Mouse (Mus musculus): ENCODE data around the gene Slc25a34.

Slc25a34 gene

DNA sequence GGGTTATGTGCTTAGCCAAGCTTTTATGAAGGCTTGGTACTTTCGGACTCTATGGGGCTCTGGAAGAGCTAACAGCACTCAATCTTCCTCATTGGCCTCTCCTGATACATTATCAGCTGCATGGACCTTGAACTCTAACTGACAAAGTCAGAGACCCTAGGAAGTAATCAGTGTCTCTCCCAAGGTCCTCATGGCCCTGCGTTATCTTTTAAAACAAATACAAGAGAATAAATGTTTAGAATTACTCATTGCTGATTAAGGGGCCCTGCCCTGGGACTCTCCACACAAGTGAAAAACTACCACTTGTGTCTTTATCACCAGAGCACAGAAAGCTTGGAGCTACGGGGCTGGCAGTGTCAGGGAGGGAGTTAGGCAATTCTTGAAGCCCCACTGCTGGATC is 44.8 kb downstream of the Slc25a34 start:
- no peak for DNase-seq (ENCODE audit: low spot score)

DNA sequence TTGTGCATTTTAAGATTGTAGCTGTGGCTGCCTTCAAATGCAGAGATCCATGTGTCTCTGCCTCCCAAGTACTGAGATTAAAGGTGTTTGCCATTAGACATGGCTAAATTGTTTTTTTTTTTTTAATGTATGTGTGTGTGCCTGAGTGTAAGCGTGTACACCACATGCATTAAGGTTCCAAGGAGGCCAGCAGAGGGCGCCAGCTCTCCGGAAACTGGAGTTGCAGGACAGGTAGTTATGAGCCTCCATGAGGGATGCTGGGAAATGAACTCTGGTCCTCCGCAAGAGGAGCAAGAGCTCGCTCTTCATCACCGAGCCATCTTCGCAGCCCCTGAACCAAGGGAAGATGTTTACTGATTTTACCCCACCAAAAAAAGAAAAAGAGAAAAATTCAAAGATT is 46.7 kb downstream of the Slc25a34 start:
- no peak for DNase-seq (ENCODE audit: low spot score)

DNA sequence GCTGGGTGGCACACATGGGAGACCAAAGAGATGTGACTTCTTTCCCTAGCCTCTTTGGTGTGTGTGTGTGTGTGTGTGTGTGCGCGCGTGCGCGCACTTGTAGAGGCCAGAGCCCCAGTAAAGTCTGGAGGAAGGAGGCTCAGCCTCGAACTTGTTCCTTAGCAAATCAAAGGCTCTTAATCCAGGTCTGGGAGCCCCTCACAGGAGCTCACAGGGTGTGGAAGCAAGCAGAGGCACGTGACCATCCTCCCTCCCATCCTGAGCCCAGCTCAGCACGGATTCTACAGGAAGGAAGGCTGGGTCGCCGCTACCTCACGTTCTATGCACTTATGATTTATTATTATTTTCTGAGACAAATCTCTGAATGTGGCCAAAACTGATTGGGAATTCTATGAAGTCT is 47.2 kb downstream of the Slc25a34 start:
- no peak for DNase-seq (ENCODE audit: low spot score)

DNA sequence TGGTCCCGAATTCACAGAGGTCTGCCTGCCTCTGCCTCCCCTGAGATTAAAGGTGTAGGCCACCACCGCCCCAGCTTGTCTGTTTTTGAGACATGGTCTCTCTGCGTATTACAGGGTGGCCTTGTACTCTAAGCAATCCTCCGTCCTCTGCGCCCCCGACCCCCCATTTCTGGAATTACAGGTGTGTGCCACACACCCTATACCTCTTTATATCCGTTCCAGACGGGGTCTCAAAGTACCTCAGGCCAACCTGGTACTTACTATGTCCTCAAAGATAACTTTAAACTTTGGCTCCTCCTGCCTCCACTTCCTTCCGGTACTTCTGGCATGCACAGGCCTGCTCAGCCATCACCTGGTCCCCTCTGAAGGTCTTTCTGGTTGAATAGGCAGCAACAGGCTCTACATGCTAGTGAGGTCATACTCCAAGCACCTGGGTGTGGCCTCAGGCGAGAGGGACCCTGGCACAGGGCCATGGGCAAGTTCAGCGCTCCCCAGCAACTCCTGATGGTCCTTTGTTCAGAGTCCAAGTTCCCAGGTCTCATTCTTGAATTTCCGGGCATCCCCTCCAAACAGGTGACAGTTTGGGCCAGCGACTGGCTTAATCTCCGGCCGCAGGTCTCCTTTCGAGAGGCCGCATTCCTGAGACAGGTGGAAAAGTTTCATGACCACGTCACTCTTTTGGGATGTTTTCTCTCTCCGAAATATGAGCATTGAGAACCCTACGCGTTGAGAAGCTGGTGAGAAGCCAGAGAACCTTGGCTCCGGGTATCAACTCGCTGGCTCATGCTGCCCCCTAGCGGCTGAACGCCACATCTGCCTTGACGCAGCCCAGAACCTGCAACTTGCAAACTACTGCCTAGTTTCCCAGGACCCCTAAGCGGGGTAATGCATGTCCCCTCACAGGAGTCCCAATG is 48.6 kb downstream of the Slc25a34 start:
- DNase-seq (ENCODE audit: low spot score): peak; percentile 59

DNA sequence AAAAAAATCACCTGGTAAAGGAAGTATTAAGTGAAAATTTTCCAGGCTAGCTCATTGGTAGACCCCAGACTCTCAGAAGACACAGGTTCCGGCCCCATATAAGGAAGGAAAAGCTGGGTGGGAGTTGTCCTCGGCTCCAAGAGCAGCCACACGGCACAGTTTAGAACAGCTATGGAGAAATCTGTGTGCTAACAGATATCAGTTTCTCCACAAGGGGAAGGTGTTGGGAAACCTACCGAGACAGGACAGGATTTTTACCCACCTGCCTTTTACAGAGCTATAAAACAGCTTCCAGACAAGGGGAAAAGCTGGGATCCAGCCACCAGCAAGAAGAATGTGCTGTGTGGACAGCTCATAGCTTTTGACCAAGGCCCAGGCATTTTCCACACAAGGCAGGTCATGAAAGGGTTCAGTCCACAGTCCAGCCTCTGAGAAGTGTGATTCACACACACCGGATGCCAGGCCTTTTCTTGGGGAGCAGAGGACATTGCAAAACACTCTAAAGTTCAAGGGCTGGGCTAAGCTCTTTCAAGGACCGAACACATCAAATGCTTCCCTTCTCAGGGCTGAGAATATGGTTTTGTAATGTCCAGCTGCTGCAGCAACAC is 50.2 kb downstream of the Slc25a34 start:
- no peak for DNase-seq (ENCODE audit: low spot score)

DNA sequence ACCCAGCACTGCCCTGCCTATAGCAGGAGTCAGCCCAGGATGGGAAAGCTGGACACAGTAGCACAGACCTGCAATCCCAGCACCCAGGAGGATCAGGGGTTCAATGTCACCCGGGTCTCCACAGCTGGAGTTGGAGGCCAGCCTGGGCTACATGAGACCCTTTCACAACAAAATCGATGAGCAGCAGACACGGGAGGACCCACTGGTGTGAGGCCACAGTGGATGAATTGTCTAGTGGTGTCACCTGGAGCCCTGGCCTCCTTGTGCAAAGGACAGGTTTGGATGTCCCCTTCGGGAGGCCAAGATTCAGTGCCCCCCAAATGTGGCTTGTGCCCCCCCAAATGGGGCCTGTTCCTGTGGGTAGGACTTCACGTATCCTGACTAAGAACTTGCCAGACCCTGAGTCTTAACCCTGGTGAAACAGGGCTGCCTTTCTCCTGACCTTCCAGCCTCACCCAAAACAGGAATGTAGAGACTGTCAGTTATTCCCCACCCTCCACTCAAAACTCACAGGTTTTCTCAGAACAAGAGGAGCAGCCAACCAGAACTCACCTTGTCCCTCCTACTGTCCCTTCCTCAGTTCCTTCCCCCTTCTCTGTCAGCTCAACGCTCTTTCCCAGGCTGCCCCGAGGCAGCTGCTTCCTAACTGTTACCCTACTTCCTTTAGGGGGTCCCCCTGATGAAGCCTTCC is 50.8 kb downstream of the Slc25a34 start:
- no peak for DNase-seq (ENCODE audit: low spot score)

DNA sequence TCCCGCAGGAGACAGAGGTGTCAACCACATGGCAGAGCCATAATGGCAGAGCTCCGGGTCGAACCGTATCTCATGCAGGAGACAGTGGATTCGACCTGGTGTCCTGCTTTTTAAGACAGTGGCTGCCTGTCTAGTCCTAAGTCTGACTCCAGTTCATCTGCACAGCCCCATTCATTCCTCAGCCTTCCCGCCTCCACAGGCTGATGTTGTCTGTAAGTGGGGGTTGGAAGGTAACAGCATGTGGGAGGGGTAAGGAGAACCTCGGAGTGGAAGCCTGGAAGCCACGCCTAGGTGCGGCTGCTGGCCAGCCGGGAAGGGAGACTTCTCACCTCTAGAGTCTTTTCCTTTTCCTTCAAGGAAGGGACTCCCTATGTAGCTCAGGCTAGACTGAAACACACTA is 51.7 kb downstream of the Slc25a34 start:
- DNase-seq (ENCODE audit: low spot score): no peak

DNA sequence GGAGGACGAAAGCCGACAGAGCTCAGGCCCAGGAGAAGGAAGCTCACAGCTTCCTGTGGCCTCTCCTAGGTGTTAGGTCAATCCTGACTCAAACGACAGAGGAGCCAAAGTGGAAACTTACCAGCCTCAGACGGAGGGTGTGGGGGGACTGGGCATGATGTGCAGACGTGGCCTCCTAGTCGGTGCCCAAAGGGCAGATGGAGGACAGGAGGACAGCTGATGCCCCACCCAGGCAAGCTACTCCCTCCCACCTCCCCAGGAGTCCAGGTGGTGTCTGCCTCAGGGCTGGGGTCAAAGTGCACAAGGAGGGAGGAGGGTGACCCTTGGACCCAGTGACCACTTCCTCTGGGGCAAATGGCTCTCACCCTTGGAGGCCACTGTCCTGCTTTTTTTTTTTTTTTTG is 52.3 kb downstream of the Slc25a34 start:
- DNase-seq (ENCODE audit: low spot score): no peak

DNA sequence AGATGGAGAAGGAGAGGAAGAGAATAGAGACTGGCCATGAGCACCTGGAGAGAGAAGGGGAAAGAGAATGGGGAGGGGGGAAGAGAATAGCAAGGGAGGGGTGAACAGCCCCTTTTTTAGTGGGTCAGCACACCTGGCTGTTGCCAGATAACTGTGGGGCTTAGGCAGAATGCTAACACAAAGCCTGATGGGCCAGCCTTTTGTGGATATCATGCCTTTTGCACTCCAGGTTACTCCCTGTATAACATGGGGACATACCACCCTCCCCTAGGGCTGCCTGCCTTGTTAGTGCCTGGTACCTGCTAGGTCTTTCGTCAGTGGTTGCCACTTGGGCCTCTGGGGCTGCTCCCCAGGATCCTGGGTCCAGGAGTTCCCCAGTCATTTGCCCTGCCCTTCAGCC is 52.8 kb downstream of the Slc25a34 start:
- DNase-seq (ENCODE audit: low spot score): no peak

DNA sequence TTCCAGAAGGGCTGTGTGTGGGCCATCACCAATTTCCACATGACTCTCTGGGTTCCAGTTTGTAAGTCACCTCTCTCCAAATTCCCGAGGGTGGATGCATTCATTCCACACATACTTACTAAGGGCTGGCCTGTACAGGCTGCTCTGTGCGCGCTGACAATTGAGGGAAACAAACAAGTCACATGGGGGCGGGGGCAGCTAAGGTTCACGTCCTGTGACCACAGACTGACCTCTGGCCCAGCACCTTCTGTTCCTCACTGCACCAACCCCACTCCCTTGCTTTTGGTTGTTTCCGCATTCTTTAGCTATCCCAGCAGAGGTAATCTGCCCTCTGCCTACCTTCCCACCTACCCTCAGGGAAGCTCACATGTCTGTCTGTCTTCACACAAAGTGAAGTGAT is 53.6 kb downstream of the Slc25a34 start:
- DNase-seq (ENCODE audit: low spot score): no peak

DNA sequence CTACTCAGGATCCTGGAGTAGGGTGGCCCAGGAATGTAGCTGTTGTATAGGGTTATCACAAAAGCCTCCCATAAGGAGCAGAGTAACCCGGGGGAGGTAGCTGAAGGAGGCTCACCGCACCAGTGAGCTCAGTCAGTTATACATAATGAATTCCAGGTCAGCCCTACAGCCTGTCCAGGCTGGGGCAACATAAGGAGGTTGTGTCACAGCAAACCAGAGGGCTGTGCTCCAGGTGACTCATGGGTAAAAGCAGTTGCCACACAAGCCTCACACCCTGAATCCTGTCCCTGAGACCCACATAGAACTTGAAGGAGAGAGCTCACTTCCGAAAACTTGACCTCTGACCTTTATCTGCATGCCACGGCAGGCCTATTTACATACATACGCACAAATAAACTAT is 54.7 kb downstream of the Slc25a34 start:
- no peak for DNase-seq (ENCODE audit: low spot score)
